Mouse (Mus musculus): ENCODE measurements at regions not wholly inside any gene's neighbourhood (a gene's known extent, or its start where the extent isn't known, plus 50 kb on each side); places are given as distances from the start of the nearest gene placed in this dataset.
"Not testable (repeated sequence)": the region's sequence is repeated elsewhere in the genome, so short reads cannot be mapped to it uniquely, and the experiment has no call there.

DNA sequence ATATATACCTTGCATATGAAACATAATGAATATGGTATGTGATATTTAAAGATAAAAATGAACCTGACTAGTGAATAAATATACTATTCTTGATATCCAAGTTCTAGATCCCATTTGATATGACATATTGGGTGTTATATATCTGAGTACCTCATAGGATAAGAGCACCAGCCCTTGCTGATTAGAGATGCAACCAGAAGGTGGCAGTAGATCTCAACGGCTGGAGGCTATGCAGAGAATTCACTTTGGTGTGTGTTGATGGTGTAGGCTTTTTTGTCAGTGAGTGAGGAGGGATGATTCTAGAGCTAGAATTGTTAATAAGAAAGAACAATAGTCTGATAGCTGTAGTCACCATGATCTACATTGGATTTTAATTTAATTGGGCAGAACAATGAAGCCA lies 729.2 kb upstream of the Olfr1507 start:
- TF ChIP-seq CTCF (conservative IDR thresholded peaks at IDR 0.05; ENCODE audit: insufficient read depth, insufficient read length, low read depth, low read length); POLR2A (IDR thresholded peaks at IDR 0.05; ENCODE audit: low read depth, low read length): not testable (repeated sequence)

All from kidney, adult 2 months (tissue).